Mouse (Mus musculus) spleen, adult 18-20 months (tissue): ENCODE results near the gene Olfr1438-ps1.
"Not testable (repeated sequence)": the region's sequence is repeated elsewhere in the genome, so short reads cannot be mapped to it uniquely, and the experiment has no call there.

Experiments used
- DNase-seq, 2 experiments: peaks; one replicate each; pipeline ENCODE4 v3.0.0; 2022; ENCODE audit warnings: mixed read lengths in 2 of 2

Gene Olfr1438-ps1

GRCm38 (mm10) chr19:12335810-12336209, at the start of gene Olfr1438-ps1:
TSS of gene Olfr1438-ps1 (minus strand) at chr19:12335910.
- DNase-seq = no peak

DNA sequence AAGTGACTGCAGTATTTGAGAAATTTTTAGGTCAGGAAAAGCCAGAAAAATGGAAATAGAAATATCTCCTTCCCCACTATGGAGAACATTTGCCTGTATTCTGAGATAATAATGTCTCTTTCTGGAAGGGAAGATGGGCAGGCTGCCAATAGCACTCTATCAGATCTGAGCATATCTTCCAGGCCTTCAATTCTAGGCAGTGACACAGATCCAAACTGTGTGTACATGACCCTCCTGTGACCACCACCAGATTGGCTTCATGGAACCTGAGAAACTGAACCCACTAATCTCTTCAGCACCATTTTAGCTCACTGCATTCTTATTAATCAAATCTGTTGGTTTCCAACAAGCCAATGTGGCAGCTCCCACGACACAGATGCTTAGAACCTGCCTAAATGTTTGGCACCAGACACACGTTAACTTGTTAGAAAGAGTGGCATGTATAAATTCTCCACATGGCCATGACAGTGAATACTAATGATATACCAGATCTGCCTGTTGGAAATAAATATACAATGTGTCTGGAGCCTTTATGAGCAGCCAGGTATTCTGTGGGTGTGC, 38.8 kb upstream of the Olfr1438-ps1 start:
- DNase-seq = no peak

DNA sequence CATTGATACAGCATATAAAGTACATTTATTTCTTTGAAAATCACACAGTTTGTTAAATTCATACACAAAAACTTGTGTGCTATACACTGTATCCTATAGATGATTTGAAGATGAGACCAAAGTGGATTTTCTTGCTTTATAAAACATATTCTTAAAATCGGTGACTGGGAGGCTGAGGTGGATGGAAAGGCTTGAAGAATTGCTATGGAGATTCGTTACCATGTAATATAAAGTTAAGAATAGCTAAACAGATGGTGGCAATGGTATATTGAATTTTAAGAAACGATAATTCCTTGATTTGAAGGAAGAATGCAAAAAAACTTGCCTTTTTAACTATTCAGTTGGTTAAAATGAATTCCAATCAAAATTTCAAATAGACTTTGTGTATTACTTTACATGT, 37.3 kb upstream of the Olfr1438-ps1 start:
- DNase-seq = no peak

- no peak for DNase-seq
Measured at GRCm38 (mm10) chr19:12325001-12325400, 10.7 kb downstream of the Olfr1438-ps1 start, which contains the start of gene Olfr1437. TSS of gene Olfr1437 (minus strand) at chr19:12325101.

GRCm38 (mm10) chr19:12299030-12299429, 36.7 kb downstream of the Olfr1438-ps1 start, which contains the start of gene Olfr1436:
TSS of gene Olfr1436 (minus strand) at chr19:12299130.
- not testable (repeated sequence) for DNase-seq

- DNase-seq = no peak
Measured at GRCm38 (mm10) chr19:12292979-12293378, 42.7 kb downstream of the Olfr1438-ps1 start.

- no peak for DNase-seq
Measured at GRCm38 (mm10) chr19:12279554-12279953, 56.2 kb downstream of the Olfr1438-ps1 start, which contains the start of gene Olfr1434. TSS of gene Olfr1434 (plus strand) at chr19:12279854.
